Comparison of ENCODE assay signal across 8 mouse cellular contexts in the genomic region with DNA sequence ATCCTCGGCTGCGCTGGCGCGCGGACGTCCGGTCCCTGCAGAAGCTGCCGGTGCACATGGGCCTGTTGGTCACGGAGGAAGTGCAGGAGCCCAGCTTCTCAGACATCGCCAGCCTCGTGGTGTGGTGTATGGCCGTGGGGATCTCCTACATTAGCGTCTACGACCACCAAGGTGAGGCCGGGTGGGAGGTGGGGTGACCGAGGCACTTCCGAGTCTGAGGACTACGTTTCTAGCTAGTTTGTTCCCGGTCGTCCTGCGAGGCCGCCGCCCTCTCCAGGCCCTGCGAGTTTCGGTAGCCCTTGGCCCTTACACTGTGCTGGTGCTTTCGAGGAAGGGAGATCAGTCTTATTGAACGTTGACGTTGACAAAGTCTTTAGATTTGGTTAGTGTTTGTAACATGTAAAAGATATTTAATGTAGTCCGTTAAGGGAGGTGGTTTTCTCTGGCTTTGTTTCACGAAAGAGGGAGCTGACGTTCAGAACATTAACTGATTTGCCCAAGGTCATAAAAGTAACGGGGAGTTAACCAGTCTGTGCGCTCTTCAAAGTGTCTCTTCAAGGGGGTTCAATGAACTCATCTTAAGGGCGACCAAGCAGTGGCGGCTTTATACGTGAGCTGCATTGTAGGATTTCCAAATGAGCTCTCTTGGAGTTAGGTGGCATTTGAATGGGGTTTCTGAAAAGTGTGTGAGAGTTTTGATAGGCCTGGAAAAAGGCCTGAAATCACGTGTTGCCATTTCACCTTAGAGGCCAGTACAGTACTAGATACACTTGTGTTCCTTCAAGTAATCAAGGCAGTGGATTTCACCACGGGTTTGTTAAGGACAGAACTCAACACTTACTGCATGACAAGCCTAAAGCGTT. TPM values are rescaled to one million over a fixed set of nuclear protein-coding genes. Genes with fewer than 3 reads are reported as not detected.
DNase-seq lines count a peak whose midpoint lies in the region; ATAC-seq lines count a peak whose summit lies in the region.

No protein-coding gene starts in this region.

- H3K27me3 ChIP-seq in forebrain, embryonic 15.5 days, result no peaks in the 10 kb centered on the region
- H3K27me3 ChIP-seq in limb, embryonic 11.5 days (ENCODE audit: control insufficient read depth, insufficient read depth, low read length), result no peaks in the 10 kb centered on the region
- no peaks in the 10 kb centered on the region for H3K27me3 ChIP-seq in neural tube, embryonic 11.5 days (ENCODE audit: control insufficient read depth, insufficient read depth, low read length)

- 2% methylated on average over 39 of the region's 39 CpGs for WGBS in forebrain, embryonic 15.5 days
- WGBS in limb, embryonic 11.5 days, result 2% methylated on average over 39 of the region's 39 CpGs
- WGBS in neural tube, embryonic 11.5 days, result 2% methylated on average over 39 of the region's 39 CpGs

- H3K9me3 ChIP-seq in forebrain, embryonic 15.5 days, result no peaks in the 10 kb centered on the region
- no peaks in the 10 kb centered on the region for H3K9me3 ChIP-seq in limb, embryonic 11.5 days (ENCODE audit: control insufficient read depth, low read length)
- no peaks in the 10 kb centered on the region for H3K9me3 ChIP-seq in neural tube, embryonic 11.5 days (ENCODE audit: control insufficient read depth, low read length)

- peak; percentile 49 for ATAC-seq in forebrain, embryonic 15.5 days (replicated peaks)
- ATAC-seq in limb, embryonic 11.5 days (ENCODE audit: insufficient number of reproducible peaks, low FRiP score, low TSS enrichment, low read depth), result peak; percentile 44
- peak; percentile 64 for ATAC-seq in neural tube, embryonic 11.5 days (ENCODE audit: insufficient read depth, low FRiP score, low TSS enrichment)

- peak overlapping the region; percentile 55 for H3K4me2 ChIP-seq in forebrain, embryonic 15.5 days (replicated peaks)
- peak overlapping the region; percentile 60 for H3K4me2 ChIP-seq in limb, embryonic 11.5 days (ENCODE audit: low read depth, severe bottlenecking)
- H3K4me2 ChIP-seq in neural tube, embryonic 11.5 days (ENCODE audit: low read depth), result peak overlapping the region; percentile 43

- peak; percentile 65 for DNase-seq in kidney, adult 9 months
- no peak for DNase-seq in kidney, adult 11 months
- DNase-seq in adipocyte (ENCODE audit: low spot score), result peak; percentile 58
- DNase-seq in limb, embryonic 11.5 days (ENCODE audit: low spot score), result peak; percentile 29
- peak; percentile 11 for DNase-seq in neural tube, embryonic 11.5 days (ENCODE audit: low spot score)
- DNase-seq in left cerebral cortex, adult 18-20 months (ENCODE audit: low spot score in 2 of 2), result no peak
- no peak for DNase-seq in right cerebral cortex, postnatal 4 days

- H3K27ac ChIP-seq in forebrain, embryonic 15.5 days (replicated peaks), result peak overlapping the region; percentile 96
- H3K27ac ChIP-seq in limb, embryonic 11.5 days (replicated peaks; ENCODE audit: low read depth, low read length), result peak overlapping the region; percentile 82
- H3K27ac ChIP-seq in neural tube, embryonic 11.5 days (ENCODE audit: low read depth, low read length), result peak overlapping the region; percentile 81

- peak overlapping the region; percentile 83 for H3K4me3 ChIP-seq in forebrain, embryonic 15.5 days
- peak overlapping the region; percentile 88 for H3K4me3 ChIP-seq in limb, embryonic 11.5 days (ENCODE audit: low read depth, low read length)
- H3K4me3 ChIP-seq in neural tube, embryonic 11.5 days (ENCODE audit: low read depth, low read length), result peak overlapping the region; percentile 74

- H3K9ac ChIP-seq in forebrain, embryonic 15.5 days (replicated peaks), result peak overlapping the region; percentile 92
- H3K9ac ChIP-seq in limb, embryonic 11.5 days (ENCODE audit: low read length), result peak overlapping the region; percentile 90
- peak overlapping the region; percentile 95 for H3K9ac ChIP-seq in neural tube, embryonic 11.5 days (ENCODE audit: low read length)

- peaks cover 30% of the 10 kb centered on the region for H3K4me1 ChIP-seq in forebrain, embryonic 15.5 days
- H3K4me1 ChIP-seq in limb, embryonic 11.5 days (ENCODE audit: control insufficient read depth, insufficient read depth, low read length), result peaks cover 7% of the 10 kb centered on the region
- H3K4me1 ChIP-seq in neural tube, embryonic 11.5 days (ENCODE audit: control insufficient read depth, insufficient read depth, low read length), result peaks cover 10% of the 10 kb centered on the region; the same call in 1 of the 2 replicates

- no peaks in the 10 kb centered on the region for H3K36me3 ChIP-seq in forebrain, embryonic 15.5 days
- H3K36me3 ChIP-seq in limb, embryonic 11.5 days (ENCODE audit: control insufficient read depth, insufficient read depth, low read length), result no peaks in the 10 kb centered on the region
- H3K36me3 ChIP-seq in neural tube, embryonic 11.5 days (ENCODE audit: control insufficient read depth, insufficient read depth, low read length), result no peaks in the 10 kb centered on the region

RNA-seq across cellular contexts. Expression of a gene that starts 0.9 kb away (rescaled TPM):
- 18.5 and 19.2 TPM in 2 replicates for polyA plus RNA-seq in forebrain, embryonic 15.5 days (2015; fragmentation: Nextera tagmentation; extraction: Ambion mirVana)
- 15.7 and 19.2 TPM in 2 replicates for polyA plus RNA-seq in limb, embryonic 11.5 days (2014; fragmentation: Nextera tagmentation; extraction: Ambion mirVana)
- polyA plus RNA-seq in neural tube, embryonic 11.5 days (2014; fragmentation: Nextera tagmentation; extraction: Ambion mirVana), result 14.4 and 15.7 TPM in 2 replicates
- total RNA-seq in left cerebral cortex, adult 18-20 months (2021), result 10 to 100 TPM; 63.8 to 66.3 TPM

RNA-seq across cellular contexts. Expression of a gene that starts 29.5 kb away (rescaled TPM):
- not detected in 2 replicates for polyA plus RNA-seq in forebrain, embryonic 15.5 days (2015; fragmentation: Nextera tagmentation; extraction: Ambion mirVana)
- not detected in 2 replicates for polyA plus RNA-seq in limb, embryonic 11.5 days (2014; fragmentation: Nextera tagmentation; extraction: Ambion mirVana)
- not detected in 2 replicates for polyA plus RNA-seq in neural tube, embryonic 11.5 days (2014; fragmentation: Nextera tagmentation; extraction: Ambion mirVana)
- not detected for total RNA-seq in left cerebral cortex, adult 18-20 months (2021)

RNA-seq across cellular contexts. Expression of a gene that starts 36.3 kb away (rescaled TPM):
- 23.3 and 23.7 TPM in 2 replicates for polyA plus RNA-seq in forebrain, embryonic 15.5 days (2015; fragmentation: Nextera tagmentation; extraction: Ambion mirVana)
- 15.8 and 16.2 TPM in 2 replicates for polyA plus RNA-seq in limb, embryonic 11.5 days (2014; fragmentation: Nextera tagmentation; extraction: Ambion mirVana)
- 21.6 and 21.7 TPM in 2 replicates for polyA plus RNA-seq in neural tube, embryonic 11.5 days (2014; fragmentation: Nextera tagmentation; extraction: Ambion mirVana)
- total RNA-seq in left cerebral cortex, adult 18-20 months (2021), result 10 to 100 TPM; 40.7 to 41.3 TPM

RNA-seq across cellular contexts. Expression of a gene that starts 59.7 kb away (rescaled TPM):
- not detected in 2 replicates for polyA plus RNA-seq in forebrain, embryonic 15.5 days (2015; fragmentation: Nextera tagmentation; extraction: Ambion mirVana)
- polyA plus RNA-seq in limb, embryonic 11.5 days (2014; fragmentation: Nextera tagmentation; extraction: Ambion mirVana), result not detected in 2 replicates
- not detected in 2 replicates for polyA plus RNA-seq in neural tube, embryonic 11.5 days (2014; fragmentation: Nextera tagmentation; extraction: Ambion mirVana)
- not detected for total RNA-seq in left cerebral cortex, adult 18-20 months (2021)

Comparison
In these comparisons a context has a peak if more than half of its experiments do, and no peak if none do; other contexts are left out.
1. DNase-seq: peak in kidney, adult 9 months (single experiment), adipocyte (single experiment), limb, embryonic 11.5 days (single experiment) and neural tube, embryonic 11.5 days (single experiment); none in kidney, adult 11 months (single experiment), left cerebral cortex, adult 18-20 months (0 of 2) and right cerebral cortex, postnatal 4 days (single experiment).
2. Peak in every context shown above with its lines, with median percentiles within 50 percentile points of each other: ATAC-seq, H3K27ac ChIP-seq, H3K4me2 ChIP-seq, H3K4me3 ChIP-seq and H3K9ac ChIP-seq.